Mouse (Mus musculus) heart, embryonic 11.5 days (tissue): ENCODE data around the gene Itpr3. TPM values are rescaled to one million over a fixed set of nuclear protein-coding genes. Genes with fewer than 3 reads are reported as not detected.

ENCODE experiments used
- ATAC-seq: fragments of 200-750 bp; cut with Nextera tagmentation; replicated peaks from 2 replicates; pipeline ENCODE4 v1.8.0; 2017; ENCODE audit warnings: moderate library complexity; ENCODE audit not compliant: insufficient number of reproducible peaks, low FRiP score, low TSS enrichment
- H3K27ac ChIP-seq: fragments of 300-500 bp; sonication (generic); 2 replicates; pipeline ENCODE4 v1.5.1; 2014; ENCODE audit warnings: mild to moderate bottlenecking, low read depth, low read length
- H3K27me3 ChIP-seq: fragments of 300-500 bp; sonication (generic); 2 replicates; pipeline ENCODE4 v1.6.1; 2014; ENCODE audit warnings: mild to moderate bottlenecking, low read length, mixed read lengths; ENCODE audit not compliant: control insufficient read depth, insufficient read depth
- H3K36me3 ChIP-seq: fragments of 300-500 bp; sonication (generic); 2 replicates; pipeline ENCODE4 v1.6.1; 2014; ENCODE audit warnings: mild to moderate bottlenecking, low read length, moderate library complexity, mixed read lengths; ENCODE audit not compliant: control insufficient read depth, insufficient read depth
- H3K4me1 ChIP-seq: fragments of 300-500 bp; sonication (generic); 2 replicates; pipeline ENCODE4 v1.6.1; 2014; ENCODE audit warnings: low read length; ENCODE audit not compliant: control insufficient read depth, insufficient read depth
- H3K4me2 ChIP-seq: fragments of 300-500 bp; sonication (generic); 2 replicates; pipeline ENCODE4 v1.6.1; 2014; ENCODE audit warnings: mild to moderate bottlenecking, moderate library complexity
- H3K4me3 ChIP-seq: fragments of 300-500 bp; sonication (generic); 2 replicates; pipeline ENCODE4 v1.5.1; 2014; ENCODE audit warnings: low read depth, low read length
- H3K9ac ChIP-seq: fragments of 300-500 bp; sonication (generic); 2 replicates; pipeline ENCODE4 v1.6.1; 2014; ENCODE audit warnings: mild to moderate bottlenecking, low read depth, low read length, moderate library complexity
- H3K9me3 ChIP-seq: fragments of 300-500 bp; sonication (generic); replicated peaks from 2 replicates; pipeline ENCODE4 v1.6.1; 2016; ENCODE audit warnings: low read length; ENCODE audit not compliant: control insufficient read depth
- WGBS: fragments of 180-500 bp; shearing (Covaris S2); extraction: QIAGEN DNeasy Blood & Tissue Kit; methylation state at CpG from one replicate; pipeline ENCODE4 v1.1.7; 2014; ENCODE audit not compliant: insufficient replicate concordance; 5-methylcytosine and 5-hydroxymethylcytosine counted together
- polyA plus RNA-seq: library from polyadenylated mRNA; unstranded; fragments of >200 nt; fragmentation: Nextera tagmentation; extraction: Ambion mirVana; gene quantifications from 2 replicates; pipeline ENCODE4 v1.2.1, GENCODE M21; 2014

The Itpr3 gene
- polyA plus RNA-seq, 1 experiment from 2014 or later, result 2.2 TPM

GRCm38 (mm10) chr17:27139304-27139703 lies 82.2 kb downstream of the Itpr3 start:
- no peak overlapping the region for H3K27ac ChIP-seq
- no peaks in the 10 kb centered on the region for H3K27me3 ChIP-seq
- H3K4me2 ChIP-seq, result no peak overlapping the region
- H3K36me3 ChIP-seq, result no peaks in the 10 kb centered on the region
- no peak overlapping the region for H3K9ac ChIP-seq
- H3K4me3 ChIP-seq, result no peak overlapping the region
- 48% methylated on average over 7 of the region's 7 CpGs for WGBS
- no peaks in the 10 kb centered on the region for H3K9me3 ChIP-seq
- H3K4me1 ChIP-seq, result peaks cover 3% of the 10 kb centered on the region; the same call in 1 of the 2 replicates
- ATAC-seq, result no peak

GRCm38 (mm10) chr17:27140262-27140661 lies 83.2 kb downstream of the Itpr3 start:
- H3K4me2 ChIP-seq, result no peak overlapping the region
- no peaks in the 10 kb centered on the region for H3K27me3 ChIP-seq
- no peak overlapping the region for H3K4me3 ChIP-seq
- WGBS, result 59% methylated on average over 9 of the region's 9 CpGs
- H3K27ac ChIP-seq, result no peak overlapping the region
- peaks cover 3% of the 10 kb centered on the region; the same call in 1 of the 2 replicates for H3K4me1 ChIP-seq
- no peaks in the 10 kb centered on the region for H3K9me3 ChIP-seq
- no peak for ATAC-seq
- no peak overlapping the region for H3K9ac ChIP-seq
- no peaks in the 10 kb centered on the region for H3K36me3 ChIP-seq

DNA sequence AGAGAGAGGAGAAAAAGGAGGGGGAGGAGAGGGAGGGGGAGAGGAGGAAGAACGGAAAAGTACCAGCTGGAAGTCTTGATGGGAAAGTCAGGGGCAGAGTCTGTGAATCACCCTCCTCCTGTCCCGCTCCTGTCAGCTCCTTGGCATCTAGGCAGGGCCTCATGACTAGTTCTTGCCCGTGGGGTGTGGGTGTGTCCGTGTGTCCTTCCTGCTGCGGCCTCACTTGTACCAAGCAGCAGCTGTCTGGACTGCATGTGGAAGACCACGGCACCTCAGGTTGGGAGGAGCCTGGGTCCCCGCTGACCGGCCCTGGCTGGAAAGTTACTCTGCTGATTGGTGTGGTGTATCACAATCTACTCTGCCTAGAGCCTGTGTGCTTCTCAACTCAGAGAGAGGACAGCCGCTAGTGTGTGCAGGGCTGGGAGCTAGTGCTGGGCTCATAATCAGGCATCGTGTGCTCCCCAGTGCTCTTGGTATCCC lies 84.9 kb downstream of the Itpr3 start:
- peaks cover 3% of the 10 kb centered on the region; the same call in 1 of the 2 replicates for H3K4me1 ChIP-seq
- peak; percentile 59; the same call in 1 of the 2 replicates for ATAC-seq
- 41% methylated on average over 10 of the region's 10 CpGs for WGBS
- no peak overlapping the region for H3K9ac ChIP-seq
- H3K27ac ChIP-seq, result no peak overlapping the region
- H3K36me3 ChIP-seq, result no peaks in the 10 kb centered on the region
- H3K4me3 ChIP-seq, result no peak overlapping the region
- no peak overlapping the region for H3K4me2 ChIP-seq
- 0 out of 2 replicates have a peak, but pooled peaks cover 3% of the 10 kb centered on the region for H3K27me3 ChIP-seq
- H3K9me3 ChIP-seq, result no peaks in the 10 kb centered on the region

DNA sequence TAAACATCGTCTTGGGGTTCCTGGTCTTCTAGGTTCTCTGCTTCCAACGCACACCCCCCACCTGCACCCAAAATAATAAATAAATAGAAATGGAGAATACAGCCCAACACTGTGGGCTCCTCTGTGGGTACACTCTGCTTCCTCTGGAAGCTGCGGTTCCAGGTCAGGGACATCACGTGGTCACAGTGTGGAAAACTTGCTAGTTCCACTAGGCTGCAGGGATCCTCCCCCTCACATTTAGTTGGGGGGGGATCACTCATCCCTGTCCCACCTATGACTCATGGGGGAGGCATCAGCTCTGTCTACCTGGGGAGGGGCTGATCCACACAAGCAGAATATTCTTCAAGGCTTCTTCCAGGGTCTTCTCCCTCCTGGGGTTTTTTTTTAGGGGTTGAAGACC lies 87.0 kb downstream of the Itpr3 start:
- 0 out of 2 replicates have a peak, but pooled peaks cover 6% of the 10 kb centered on the region for H3K27me3 ChIP-seq

DNA sequence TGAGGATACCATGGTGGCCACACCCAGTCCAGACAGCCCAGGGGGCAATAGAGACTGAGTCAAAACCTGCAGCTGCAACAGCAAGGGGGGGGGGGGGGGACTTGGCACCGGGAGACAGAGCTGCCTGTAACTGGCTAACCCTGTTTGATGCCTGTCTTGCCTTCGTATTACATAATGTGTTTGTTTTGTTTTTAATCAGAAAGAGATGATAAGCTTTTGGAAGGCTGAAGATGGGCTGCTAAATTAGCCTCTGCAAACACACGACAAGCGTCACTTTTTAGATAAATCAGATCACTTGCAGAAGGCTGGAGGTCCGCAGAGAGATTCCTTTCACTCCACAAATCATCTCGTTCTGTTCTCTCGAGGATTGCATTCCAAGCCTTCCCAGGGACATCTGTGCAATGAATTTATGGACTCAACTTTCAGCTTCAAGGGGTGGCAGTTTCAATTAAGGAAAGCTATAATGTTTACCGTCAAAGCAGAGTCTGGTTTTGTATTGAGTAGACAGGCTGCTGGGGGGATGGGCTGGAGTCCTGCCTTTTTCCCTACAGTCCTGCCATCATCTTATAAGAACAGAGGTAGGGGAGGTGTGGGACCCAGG lies 89.3 kb downstream of the Itpr3 start:
- Histone ChIP-seq H3K4me1 (peaks cover 3% of the 10 kb centered on the region; the same call in 1 of the 2 replicates), H3K36me3 (no peaks in the 10 kb centered on the region), H3K9me3 (no peaks in the 10 kb centered on the region), H3K4me2 (no peak overlapping the region), H3K9ac (no peak overlapping the region), H3K4me3 (no peak overlapping the region), H3K27me3 (0 out of 2 replicates have a peak, but pooled peaks cover 6% of the 10 kb centered on the region), H3K27ac (no peak overlapping the region)
- WGBS, result 11% methylated on average over 8 of the region's 8 CpGs
- ATAC-seq, result no peak

More for the DNA sequence above, 87.0 kb downstream of the Itpr3 start:
- no peaks in the 10 kb centered on the region for H3K36me3 ChIP-seq
- peaks cover 3% of the 10 kb centered on the region; the same call in 1 of the 2 replicates for H3K4me1 ChIP-seq
- no peak overlapping the region for H3K4me2 ChIP-seq
- H3K9me3 ChIP-seq, result no peaks in the 10 kb centered on the region
- H3K9ac ChIP-seq, result no peak overlapping the region
- no peak for ATAC-seq
- H3K4me3 ChIP-seq, result no peak overlapping the region
- H3K27ac ChIP-seq, result no peak overlapping the region
- WGBS, result 78% methylated on average over 4 of the region's 4 CpGs

- Histone ChIP-seq H3K4me1 (peaks cover 16% of the 10 kb centered on the region), H3K27ac (no peak overlapping the region), H3K9me3 (no peaks in the 10 kb centered on the region), H3K4me3 (no peak overlapping the region), H3K27me3 (0 out of 2 replicates have a peak, but pooled peaks cover 3% of the 10 kb centered on the region), H3K4me2 (no peak overlapping the region), H3K36me3 (no peaks in the 10 kb centered on the region), H3K9ac (no peak overlapping the region)
- 54% methylated on average over 7 of the region's 7 CpGs for WGBS
- ATAC-seq, result no peak
Measured at GRCm38 (mm10) chr17:27150871-27151270, 93.8 kb downstream of the Itpr3 start.

- WGBS, result 71% methylated on average over 8 of the region's 8 CpGs
- H3K4me1 ChIP-seq, result peaks cover 16% of the 10 kb centered on the region
Measured at GRCm38 (mm10) chr17:27151411-27151810, 94.3 kb downstream of the Itpr3 start.

DNA sequence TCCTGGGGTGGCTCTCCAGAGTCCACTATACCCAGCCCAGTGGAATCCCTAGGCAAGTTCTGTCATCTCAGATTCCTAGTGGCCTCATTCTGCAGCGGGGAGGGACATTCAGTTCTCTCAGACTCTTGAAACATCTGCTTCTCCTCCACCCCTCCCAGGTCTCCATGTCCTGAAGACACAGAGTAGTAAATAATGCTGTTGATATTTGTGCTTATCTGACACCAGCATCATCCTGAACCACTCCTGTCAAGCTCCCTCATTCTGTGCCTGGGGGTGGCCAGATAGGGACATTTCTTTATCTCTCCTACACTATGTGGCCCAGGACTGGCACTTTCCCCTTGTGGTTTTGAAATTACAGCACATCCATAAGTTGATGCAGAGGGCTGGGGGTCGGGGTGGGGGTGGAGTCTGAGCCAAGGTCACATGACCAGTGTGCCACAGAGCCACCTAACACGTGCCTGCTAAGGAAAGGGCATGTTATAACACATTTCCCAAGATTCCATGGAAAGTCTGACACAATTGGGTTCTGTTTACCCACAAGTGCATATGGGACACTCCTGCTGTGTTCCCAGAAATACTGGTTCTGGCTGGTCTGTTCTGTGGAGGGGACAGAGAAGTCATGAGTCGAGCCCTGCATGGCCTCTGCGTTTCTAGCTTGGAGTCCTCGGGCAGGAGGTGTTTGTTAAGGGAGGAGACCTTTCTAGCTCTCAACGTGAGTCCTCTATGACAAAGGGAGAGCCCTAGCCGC lies 96.0 kb downstream of the Itpr3 start:
- H3K27me3 ChIP-seq, result 0 out of 2 replicates have a peak, but pooled peaks cover 3% of the 10 kb centered on the region
- no peaks in the 10 kb centered on the region for H3K9me3 ChIP-seq
- no peak overlapping the region for H3K27ac ChIP-seq
- WGBS, result 54% methylated on average over 8 of the region's 8 CpGs
- ATAC-seq, result 0 out of 2 replicates have a peak, but pooled peaks have one; percentile 23
- H3K4me3 ChIP-seq, result no peak overlapping the region
- peak overlapping the region; percentile 39; the same call in 1 of the 2 replicates for H3K9ac ChIP-seq
- no peak overlapping the region for H3K4me2 ChIP-seq
- H3K36me3 ChIP-seq, result no peaks in the 10 kb centered on the region
- peaks cover 16% of the 10 kb centered on the region for H3K4me1 ChIP-seq

More at GRCm38 (mm10) chr17:27151411-27151810, 94.3 kb downstream of the Itpr3 start:
- ATAC-seq, result no peak
- H3K27me3 ChIP-seq, result 0 out of 2 replicates have a peak, but pooled peaks cover 3% of the 10 kb centered on the region
- H3K9me3 ChIP-seq, result no peaks in the 10 kb centered on the region
- no peak overlapping the region for H3K4me3 ChIP-seq
- H3K4me2 ChIP-seq, result no peak overlapping the region
- H3K27ac ChIP-seq, result no peak overlapping the region
- H3K36me3 ChIP-seq, result no peaks in the 10 kb centered on the region
- H3K9ac ChIP-seq, result no peak overlapping the region
